Mouse (Mus musculus) liver, adult 2 months (tissue): Measurements from ENCODE around the gene Ptf1a.

Experiments used
- CTCF ChIP-seq: fragments of 200-500 bp; IDR thresholded peaks from 2 replicates; pipeline ENCODE4 v1.5.1; 2011; ENCODE audit warnings: low read depth, low read length, control low read depth
- POLR2A ChIP-seq: fragments of 200-500 bp; IDR thresholded peaks from 2 replicates; pipeline ENCODE4 v1.6.1; 2011; ENCODE audit warnings: low read length, control low read depth; ENCODE audit not compliant: insufficient read depth; ENCODE audit errors: extremely low read depth

- TF ChIP-seq POLR2A, result no peak
- TF ChIP-seq CTCF, result no peak
These were observed 15.5 kb upstream of the Ptf1a start for GRCm38 (mm10) chr2:19429691-19430690.
